Mouse (Mus musculus) cerebellum, adult 18-20 months (tissue): ENCODE results near the gene Rnf208.

Experiments used
- DNase-seq, 2 experiments: peaks; one replicate each; pipeline ENCODE4 v3.0.0; 2021

Rnf208 gene

GRCm38 (mm10) chr2:25278928-25279882 is 37.1 kb downstream of the Rnf208 start:
- peak; percentile 87 to 89 for DNase-seq

DNA sequence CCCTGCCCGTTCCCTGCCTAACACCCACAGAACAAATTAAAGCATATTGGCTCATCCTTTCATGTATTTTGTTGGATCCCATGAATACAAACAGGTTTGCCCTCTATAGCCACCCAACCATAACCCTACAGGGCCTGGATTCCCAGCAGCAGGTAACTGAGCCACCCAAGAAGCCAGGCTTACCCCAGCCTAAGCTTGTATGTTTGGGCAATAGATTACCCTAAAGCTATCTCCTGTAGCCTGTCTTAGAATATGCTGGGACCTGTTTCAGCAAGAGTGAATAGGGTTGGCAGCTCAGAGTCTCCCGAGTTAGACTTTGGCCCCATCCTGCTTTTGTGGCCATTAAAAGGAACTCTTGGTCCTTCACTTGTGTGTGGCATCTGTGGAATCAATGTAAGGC is 43.5 kb downstream of the Rnf208 start:
- no peak for DNase-seq

DNA sequence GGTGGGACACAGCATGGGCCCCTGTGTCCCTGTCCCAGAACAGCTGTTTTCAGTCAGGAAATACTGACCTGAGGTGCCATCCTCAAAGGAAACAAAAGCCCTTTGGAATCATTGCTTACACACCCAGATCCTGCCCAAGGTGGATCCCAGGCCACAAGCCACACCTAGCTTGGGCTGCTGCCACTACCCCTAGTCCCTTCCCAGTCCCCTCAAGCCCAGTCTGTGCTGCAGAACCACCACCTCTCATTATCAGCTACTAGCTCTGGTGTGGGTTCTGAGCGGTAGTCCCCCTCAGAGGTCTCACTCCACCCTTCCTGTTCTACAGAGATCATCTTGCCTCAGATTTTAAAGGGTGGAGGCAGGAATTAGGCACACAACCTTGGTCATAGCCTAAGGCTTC is 44.3 kb downstream of the Rnf208 start:
- peak in 1 of 2 experiments; percentile 35 for DNase-seq

GRCm38 (mm10) chr2:25286837-25287636 is 45.0 kb downstream of the Rnf208 start:
- peak; percentile 61 to 64 for DNase-seq

DNA sequence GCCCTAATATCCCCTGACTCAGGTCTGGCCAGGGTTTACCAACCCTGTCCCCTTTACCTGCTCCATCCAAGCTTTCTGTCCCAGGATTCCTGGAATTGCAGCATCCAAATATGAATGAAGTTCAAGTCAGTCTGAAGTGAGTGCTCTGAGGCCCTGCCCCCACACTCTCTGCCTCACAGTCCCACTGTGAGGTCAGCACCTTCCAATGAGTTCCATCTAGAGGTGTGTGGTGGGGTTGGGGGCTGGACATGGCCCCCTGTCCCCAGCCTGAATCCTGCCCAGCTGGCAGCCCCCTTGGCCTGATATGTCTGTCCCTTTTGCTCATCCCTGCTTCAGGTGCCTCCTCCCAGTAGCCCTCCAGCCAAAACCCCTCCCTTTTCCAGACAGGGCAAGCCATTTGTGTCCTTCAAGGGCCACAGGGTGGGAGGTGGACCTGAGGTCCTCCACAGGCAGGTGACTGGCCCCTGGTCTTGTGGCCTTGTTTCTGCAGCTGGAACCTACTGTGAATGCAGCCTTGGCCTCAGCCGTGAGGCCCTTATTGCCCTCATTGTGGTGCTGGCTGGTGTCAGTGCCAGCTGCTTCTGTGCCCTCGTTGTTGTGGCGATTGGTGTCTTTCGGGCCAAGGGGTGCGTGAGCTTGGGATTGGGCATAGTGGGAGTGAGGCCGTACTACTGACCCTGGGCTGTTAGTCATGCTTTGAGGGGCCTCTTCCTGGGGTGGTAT is 46.0 kb downstream of the Rnf208 start, which contains the start of gene Tmem210:
TSS of gene Tmem210 (plus strand) at position 219 of the 723 bp plus-strand sequence.
- DNase-seq: no peak

DNA sequence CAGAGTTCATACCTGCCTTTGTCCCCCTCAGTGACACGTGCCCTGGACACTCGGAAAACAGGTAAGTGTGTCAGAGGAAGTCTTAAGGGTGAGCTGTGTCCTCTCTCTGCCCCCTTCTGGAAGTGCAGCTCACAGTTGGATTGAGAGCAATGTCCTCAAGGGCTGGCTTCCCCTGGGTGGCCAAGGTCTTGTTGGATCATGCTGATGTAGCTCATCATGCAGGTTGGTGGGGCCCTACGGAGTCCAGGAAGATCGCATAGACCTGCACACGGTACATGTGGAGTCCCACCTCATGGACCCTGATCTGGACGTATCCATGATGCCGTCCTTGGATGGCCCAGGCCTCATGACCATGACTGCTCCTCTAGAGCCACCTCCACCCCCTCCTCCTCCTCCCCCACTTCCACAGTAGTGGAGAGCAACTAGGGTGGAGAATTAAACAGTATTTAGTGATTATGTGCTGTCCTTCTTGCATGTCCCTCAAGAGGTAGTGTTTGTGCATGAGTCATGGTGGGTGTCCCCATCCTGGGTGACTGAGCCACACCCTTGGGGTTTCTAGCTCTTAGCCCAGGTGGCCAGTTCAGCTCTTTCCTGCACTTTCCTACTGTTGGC is 46.8 kb downstream of the Rnf208 start:
- DNase-seq: peak in 1 of 2 experiments; percentile 44

DNA sequence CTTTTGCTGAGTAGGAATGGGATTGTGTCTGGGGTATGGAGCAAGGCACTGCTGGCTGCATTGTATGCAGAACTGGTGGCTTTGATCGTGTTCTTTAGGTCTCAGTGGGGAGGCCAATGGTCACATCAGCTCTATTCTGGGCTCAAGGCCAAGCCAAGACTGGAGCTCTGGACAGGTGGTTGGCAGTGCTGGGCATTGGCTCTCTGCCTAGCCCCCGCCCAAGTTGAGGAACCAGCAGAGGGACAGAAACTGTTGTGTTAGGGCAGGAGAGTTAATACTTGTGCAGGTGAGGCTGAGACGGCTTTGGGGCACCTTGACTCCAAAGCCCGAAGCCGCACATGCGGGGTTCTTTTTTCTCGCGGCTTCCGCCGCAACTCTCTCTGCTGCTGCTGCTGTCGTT is 47.6 kb downstream of the Rnf208 start, which contains the start of gene Lrrc26:
TSS of gene Lrrc26 (plus strand) at position 265 of the 400 bp plus-strand sequence.
- DNase-seq: peak; percentile 76 to 82

GRCm38 (mm10) chr2:25290101-25290815 is 48.2 kb downstream of the Rnf208 start:
- peak; percentile 72 to 80 for DNase-seq

DNA sequence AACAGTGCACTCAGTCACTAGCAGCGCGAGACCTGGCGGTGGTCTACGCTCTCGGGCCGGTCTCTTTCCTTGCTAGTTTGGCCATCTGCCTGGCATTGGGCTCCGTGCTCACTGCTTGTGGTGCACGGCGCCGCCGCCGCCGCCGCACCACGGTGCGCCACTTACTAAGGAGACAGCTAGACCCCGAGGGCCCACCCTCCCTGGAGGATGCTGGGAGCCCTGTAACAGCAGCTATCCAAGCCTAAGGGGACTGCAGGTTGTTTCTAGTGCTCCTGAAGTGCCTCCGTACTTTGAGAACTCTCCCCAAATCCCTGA is 48.7 kb downstream of the Rnf208 start:
- no peak for DNase-seq

GRCm38 (mm10) chr2:25291184-25292053 is 49.4 kb downstream of the Rnf208 start:
- peak; percentile 49 to 62 for DNase-seq

- DNase-seq: no peak
These were observed 50.0 kb downstream of the Rnf208 start for GRCm38 (mm10) chr2:25292054-25292544.

- peak; percentile 78 to 87 for DNase-seq
These were observed 50.8 kb downstream of the Rnf208 start for GRCm38 (mm10) chr2:25292856-25293255.

DNA sequence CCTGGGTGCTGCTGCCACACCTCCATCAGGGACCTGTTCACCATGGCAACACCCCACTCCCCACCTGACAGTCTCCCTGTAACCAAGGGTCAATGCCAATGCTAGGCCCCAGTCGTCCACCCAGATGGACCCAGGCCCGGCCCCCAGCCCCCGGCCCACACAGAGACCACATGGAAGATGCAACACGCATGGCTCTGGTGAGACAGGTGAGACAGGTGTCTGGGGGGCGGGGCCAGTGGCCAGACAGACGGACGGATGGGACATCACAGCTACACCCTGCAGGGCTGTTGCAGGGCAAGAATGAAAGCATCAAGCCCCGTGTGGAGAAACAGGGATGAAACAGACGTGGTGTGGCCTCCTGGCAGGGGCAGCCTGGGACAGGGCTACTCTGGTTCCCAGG is 51.7 kb downstream of the Rnf208 start:
- no peak for DNase-seq
